Comparison of ENCODE assay signal across 8 mouse cellular contexts in the genomic region with DNA sequence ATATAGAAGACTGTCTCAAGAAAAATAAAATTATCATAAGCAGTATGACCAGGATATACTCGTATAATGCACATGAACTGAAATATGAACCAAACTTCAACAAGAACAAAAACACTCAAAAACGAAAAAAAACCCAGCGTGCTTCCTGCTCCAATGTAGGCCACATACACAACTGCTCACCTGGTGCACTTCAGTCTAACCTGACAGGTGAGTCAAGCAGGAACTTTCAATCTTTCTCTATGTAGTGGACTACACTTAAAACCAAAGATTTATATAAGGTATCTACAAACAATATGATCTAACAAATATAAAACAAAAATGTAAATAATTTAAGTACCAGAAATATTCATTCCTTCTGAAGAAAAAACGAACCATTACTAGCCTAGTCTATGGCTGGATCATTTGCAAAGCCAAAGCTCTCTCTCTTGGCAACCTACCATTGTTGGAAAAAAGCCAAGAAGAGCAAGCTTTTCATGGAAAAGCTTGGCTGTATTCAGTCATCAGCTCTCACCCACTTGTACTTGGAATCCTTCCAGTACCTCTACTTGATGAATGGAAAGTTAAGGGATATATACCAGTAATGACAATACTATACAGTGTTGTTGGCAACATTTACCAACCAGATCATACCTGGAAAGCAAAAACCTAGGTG. TPM values are rescaled to one million over a fixed set of nuclear protein-coding genes. Genes with fewer than 3 reads are reported as not detected.
DNase-seq lines count a peak whose midpoint lies in the region; ATAC-seq and TF ChIP-seq lines count a peak whose summit lies in the region.

No protein-coding gene starts in this region.

- H3K27me3 ChIP-seq in intestine, embryonic 15.5 days (replicated peaks): no peaks in the 10 kb centered on the region
- no peaks in the 10 kb centered on the region for H3K27me3 ChIP-seq in intestine, postnatal 0 days (replicated peaks; ENCODE audit: control insufficient read depth, insufficient read depth, low read length)
- no peaks in the 10 kb centered on the region for H3K27me3 ChIP-seq in neural tube, embryonic 14.5 days (ENCODE audit: control insufficient read depth, insufficient read depth, low read length)

- H3K4me3 ChIP-seq in intestine, embryonic 15.5 days (replicated peaks): no peak overlapping the region
- H3K4me3 ChIP-seq in intestine, postnatal 0 days (ENCODE audit: low read depth, low read length): no peak overlapping the region
- no peak overlapping the region for H3K4me3 ChIP-seq in neural tube, embryonic 14.5 days (ENCODE audit: low read depth, low read length)

- TF ChIP-seq CTCF in intestine, postnatal 0 days (IDR thresholded peaks at IDR 0.05; ENCODE audit: low read depth): no peak

- WGBS in intestine, embryonic 15.5 days: 79% methylated on average over 4 of the region's 4 CpGs
- WGBS in intestine, postnatal 0 days: 79% methylated on average over 4 of the region's 4 CpGs
- WGBS in neural tube, embryonic 14.5 days: 88% methylated on average over 4 of the region's 4 CpGs

- H3K9me3 ChIP-seq in intestine, embryonic 15.5 days: no peaks in the 10 kb centered on the region
- H3K9me3 ChIP-seq in intestine, postnatal 0 days (ENCODE audit: control insufficient read depth): no peaks in the 10 kb centered on the region
- H3K9me3 ChIP-seq in neural tube, embryonic 14.5 days (ENCODE audit: control insufficient read depth, low read length): no peaks in the 10 kb centered on the region

- H3K27ac ChIP-seq in intestine, embryonic 15.5 days: no peak overlapping the region
- H3K27ac ChIP-seq in intestine, postnatal 0 days (ENCODE audit: low read depth, low read length): no peak overlapping the region
- no peak overlapping the region for H3K27ac ChIP-seq in neural tube, embryonic 14.5 days (ENCODE audit: low read depth, low read length)

- 0 out of 2 replicates have a peak, but pooled peaks cover 6% of the 10 kb centered on the region for H3K4me1 ChIP-seq in intestine, embryonic 15.5 days (replicated peaks)
- H3K4me1 ChIP-seq in intestine, postnatal 0 days (replicated peaks; ENCODE audit: control insufficient read depth, insufficient read depth, low read length): no peaks in the 10 kb centered on the region
- H3K4me1 ChIP-seq in neural tube, embryonic 14.5 days (ENCODE audit: control insufficient read depth, insufficient read depth, low read length): 0 out of 2 replicates have a peak, but pooled peaks cover 3% of the 10 kb centered on the region

- peak; percentile 98 for DNase-seq in adipocyte (ENCODE audit: low spot score)
- peak; percentile 19 to 64 for DNase-seq in cerebellum, postnatal 25 days
- peak; percentile 48 to 84 for DNase-seq in kidney, postnatal 36 days
- no peak for DNase-seq in thymus, postnatal 36 days
- DNase-seq in thymus, postnatal 14 days: no peak

- H3K4me2 ChIP-seq in intestine, embryonic 15.5 days (replicated peaks): no peak overlapping the region
- no peak overlapping the region for H3K4me2 ChIP-seq in intestine, postnatal 0 days (replicated peaks; ENCODE audit: low read depth)
- H3K4me2 ChIP-seq in neural tube, embryonic 14.5 days (ENCODE audit: low read depth, low read length): no peak overlapping the region

- H3K9ac ChIP-seq in intestine, embryonic 15.5 days: no peak overlapping the region
- H3K9ac ChIP-seq in intestine, postnatal 0 days (ENCODE audit: low read depth, low read length): no peak overlapping the region
- H3K9ac ChIP-seq in neural tube, embryonic 14.5 days (replicated peaks; ENCODE audit: low read depth, low read length): no peak overlapping the region

- H3K36me3 ChIP-seq in intestine, embryonic 15.5 days: no peaks in the 10 kb centered on the region
- no peaks in the 10 kb centered on the region for H3K36me3 ChIP-seq in intestine, postnatal 0 days (ENCODE audit: control insufficient read depth, insufficient read depth)
- no peaks in the 10 kb centered on the region for H3K36me3 ChIP-seq in neural tube, embryonic 14.5 days (ENCODE audit: control insufficient read depth, insufficient read depth, low read length)

- ATAC-seq in intestine, embryonic 15.5 days: peak; percentile 20; the same call in 1 of the 2 replicates
- no peak for ATAC-seq in intestine, postnatal 0 days
- ATAC-seq in neural tube, embryonic 14.5 days (ENCODE audit: low read depth): peak; percentile 38

RNA-seq across cellular contexts. Expression of a gene that starts 53.4 kb away (rescaled TPM):
- polyA plus RNA-seq in intestine, embryonic 15.5 days (2015; fragmentation: Nextera tagmentation; extraction: Ambion mirVana): 25.3 and 25.6 TPM in 2 replicates
- polyA plus RNA-seq in intestine, postnatal 0 days (2015; fragmentation: Nextera tagmentation; extraction: Ambion mirVana): 22.7 and 33.1 TPM in 2 replicates
- 46.4 and 55.2 TPM in 2 replicates for polyA plus RNA-seq in neural tube, embryonic 14.5 days (2014; fragmentation: Nextera tagmentation; extraction: Ambion mirVana)

Comparison
In these comparisons a context has a peak if more than half of its experiments do, and no peak if none do; other contexts are left out.
1. DNase-seq: peak in adipocyte (single experiment), cerebellum, postnatal 25 days (2 of 2) and kidney, postnatal 36 days (2 of 2); none in thymus, postnatal 36 days (0 of 2) and thymus, postnatal 14 days (single experiment).